8 mouse cellular contexts compared by ENCODE assay signal in genomic region chr12:111670976-111671375, GRCm38 (mm10). TPM values are rescaled to one million over a fixed set of nuclear protein-coding genes. Genes with fewer than 3 reads are reported as not detected.
A peak's percentile ranks its signal among the peaks of the same experiment; 100 is the strongest.
DNase-seq lines count a peak whose midpoint lies in the region; ATAC-seq and TF ChIP-seq lines count a peak whose summit lies in the region.

No protein-coding gene starts in this region.

- H3K36me3 ChIP-seq in embryonic facial prominence, embryonic 12.5 days, result no peaks in the 10 kb centered on the region
- H3K36me3 ChIP-seq in neural tube, embryonic 12.5 days, result peaks cover 23% of the 10 kb centered on the region

- ATAC-seq in embryonic facial prominence, embryonic 12.5 days (ENCODE audit: insufficient number of reproducible peaks, insufficient read depth, low FRiP score, low TSS enrichment), result no peak
- peak; percentile 0; the same call in 1 of the 2 replicates for ATAC-seq in neural tube, embryonic 12.5 days (ENCODE audit: low FRiP score, low read depth)

- peaks cover 55% of the 10 kb centered on the region for H3K27me3 ChIP-seq in embryonic facial prominence, embryonic 12.5 days
- H3K27me3 ChIP-seq in neural tube, embryonic 12.5 days (replicated peaks), result peaks cover 5% of the 10 kb centered on the region; the same call in 1 of the 2 replicates

- no peak for DNase-seq in lung, adult 2 months
- no peak for DNase-seq in lung, postnatal 14 days
- DNase-seq in induced T-regulatory cell, adult 2 months (ENCODE audit: low read depth), result peak; percentile 36
- no peak for DNase-seq in spleen, adult 18-20 months
- no peak for DNase-seq in embryo, embryonic 11 days
- DNase-seq in ovary, adult 18-20 months (ENCODE audit: low spot score), result no peak

- TF ChIP-seq CTCF in lung, adult 2 months (IDR thresholded peaks at IDR 0.05; ENCODE audit: insufficient read depth, low read length), result no peak

- no peak overlapping the region for H3K27ac ChIP-seq in embryonic facial prominence, embryonic 12.5 days
- H3K27ac ChIP-seq in neural tube, embryonic 12.5 days, result peak overlapping the region; percentile 84; the same call in 1 of the 2 replicates

- no peak for TF ChIP-seq POLR2A in lung, adult 2 months (IDR thresholded peaks at IDR 0.05; ENCODE audit: borderline replicate concordance, extremely low read depth, low read depth, low read length)

- WGBS in lung, adult 2 months, result 4% methylated on average over 35 of the region's 35 CpGs
- under 1% methylated on average over 35 of the region's 35 CpGs for WGBS in embryonic facial prominence, embryonic 12.5 days
- 1% methylated on average over 35 of the region's 35 CpGs for WGBS in neural tube, embryonic 12.5 days

- peak overlapping the region; percentile 70 for H3K4me2 ChIP-seq in embryonic facial prominence, embryonic 12.5 days (replicated peaks)
- H3K4me2 ChIP-seq in neural tube, embryonic 12.5 days (replicated peaks), result peak overlapping the region; percentile 95

- no peaks in the 10 kb centered on the region for H3K9me3 ChIP-seq in embryonic facial prominence, embryonic 12.5 days
- no peaks in the 10 kb centered on the region for H3K9me3 ChIP-seq in neural tube, embryonic 12.5 days

- peak overlapping the region; percentile 57 for H3K9ac ChIP-seq in embryonic facial prominence, embryonic 12.5 days
- H3K9ac ChIP-seq in neural tube, embryonic 12.5 days, result peak overlapping the region; percentile 95

- H3K4me1 ChIP-seq in lung, adult 2 months (ENCODE audit: control insufficient read depth, insufficient read depth, low read length), result peaks cover 16% of the 10 kb centered on the region; the same call in 1 of the 2 replicates
- H3K4me1 ChIP-seq in embryonic facial prominence, embryonic 12.5 days, result peaks cover 24% of the 10 kb centered on the region
- H3K4me1 ChIP-seq in neural tube, embryonic 12.5 days, result peaks cover 36% of the 10 kb centered on the region

- peak overlapping the region; percentile 53 for H3K4me3 ChIP-seq in lung, adult 2 months (replicated peaks; ENCODE audit: extremely low read depth, low read depth, low read length)
- H3K4me3 ChIP-seq in embryonic facial prominence, embryonic 12.5 days, result peak overlapping the region; percentile 54
- peak overlapping the region; percentile 89 for H3K4me3 ChIP-seq in neural tube, embryonic 12.5 days

RNA-seq across cellular contexts. Expression of gene Ckb, which starts 1.2 kb away (rescaled TPM):
- polyA plus RNA-seq in lung, adult 2 months (2012; rRNA removed), result 261 and 274 TPM in 2 replicates
- 339 and 355 TPM in 2 replicates for polyA plus RNA-seq in embryonic facial prominence, embryonic 12.5 days (2016; fragmentation: Nextera tagmentation; extraction: Ambion mirVana)
- polyA plus RNA-seq in neural tube, embryonic 12.5 days (2016; fragmentation: Nextera tagmentation; extraction: Ambion mirVana), result 2,325 and 2,426 TPM in 2 replicates

RNA-seq across cellular contexts. Expression of gene Trmt61a, which starts 6.9 kb away (rescaled TPM):
- 21.6 and 24.3 TPM in 2 replicates for polyA plus RNA-seq in lung, adult 2 months (2012; rRNA removed)
- polyA plus RNA-seq in embryonic facial prominence, embryonic 12.5 days (2016; fragmentation: Nextera tagmentation; extraction: Ambion mirVana), result 13.3 and 15.1 TPM in 2 replicates
- polyA plus RNA-seq in neural tube, embryonic 12.5 days (2016; fragmentation: Nextera tagmentation; extraction: Ambion mirVana), result 12.0 and 12.1 TPM in 2 replicates

RNA-seq across cellular contexts. Expression of gene Bag5, which starts 42.1 kb away (rescaled TPM):
- polyA plus RNA-seq in lung, adult 2 months (2012; rRNA removed), result 21.4 and 21.9 TPM in 2 replicates
- 59.7 and 61.3 TPM in 2 replicates for polyA plus RNA-seq in embryonic facial prominence, embryonic 12.5 days (2016; fragmentation: Nextera tagmentation; extraction: Ambion mirVana)
- 60.1 and 61.8 TPM in 2 replicates for polyA plus RNA-seq in neural tube, embryonic 12.5 days (2016; fragmentation: Nextera tagmentation; extraction: Ambion mirVana)

RNA-seq across cellular contexts. Expression of gene Apopt1, which starts 42.1 kb away (rescaled TPM):
- 22.5 and 30.9 TPM in 2 replicates for polyA plus RNA-seq in lung, adult 2 months (2012; rRNA removed)
- 53.0 and 59.7 TPM in 2 replicates for polyA plus RNA-seq in embryonic facial prominence, embryonic 12.5 days (2016; fragmentation: Nextera tagmentation; extraction: Ambion mirVana)
- 54.6 and 57.3 TPM in 2 replicates for polyA plus RNA-seq in neural tube, embryonic 12.5 days (2016; fragmentation: Nextera tagmentation; extraction: Ambion mirVana)
